Mouse (Mus musculus) spleen, adult 2 months (tissue): ENCODE measurements at regions not wholly inside any gene's neighbourhood (a gene's known extent, or its start where the extent isn't known, plus 50 kb on each side); places are given as distances from the start of the nearest gene placed in this dataset.

Experiments used
- CTCF ChIP-seq: fragments of 200-500 bp; IDR thresholded peaks from 2 replicates; pipeline ENCODE4 v1.5.1; 2011; ENCODE audit warnings: mild to moderate bottlenecking, inconsistent platforms; ENCODE audit not compliant: insufficient read depth, insufficient read length, insufficient replicate concordance; ENCODE audit errors: extremely low read depth
- POLR2A ChIP-seq: fragments of 200-500 bp; IDR thresholded peaks from 2 replicates; pipeline ENCODE4 v1.6.1; 2011; ENCODE audit warnings: low read depth, low read length, inconsistent platforms

GRCm38 (mm10) chr5:68264206-68264605, 232.6 kb downstream of the Grxcr1 start:
- TF ChIP-seq CTCF (no peak), POLR2A (no peak)
